Mouse (Mus musculus): ENCODE data around the gene Yars2.
"Not testable (repeated sequence)": the region's sequence is repeated elsewhere in the genome, so short reads cannot be mapped to it uniquely, and the experiment has no call there.

Yars2 gene

DNA sequence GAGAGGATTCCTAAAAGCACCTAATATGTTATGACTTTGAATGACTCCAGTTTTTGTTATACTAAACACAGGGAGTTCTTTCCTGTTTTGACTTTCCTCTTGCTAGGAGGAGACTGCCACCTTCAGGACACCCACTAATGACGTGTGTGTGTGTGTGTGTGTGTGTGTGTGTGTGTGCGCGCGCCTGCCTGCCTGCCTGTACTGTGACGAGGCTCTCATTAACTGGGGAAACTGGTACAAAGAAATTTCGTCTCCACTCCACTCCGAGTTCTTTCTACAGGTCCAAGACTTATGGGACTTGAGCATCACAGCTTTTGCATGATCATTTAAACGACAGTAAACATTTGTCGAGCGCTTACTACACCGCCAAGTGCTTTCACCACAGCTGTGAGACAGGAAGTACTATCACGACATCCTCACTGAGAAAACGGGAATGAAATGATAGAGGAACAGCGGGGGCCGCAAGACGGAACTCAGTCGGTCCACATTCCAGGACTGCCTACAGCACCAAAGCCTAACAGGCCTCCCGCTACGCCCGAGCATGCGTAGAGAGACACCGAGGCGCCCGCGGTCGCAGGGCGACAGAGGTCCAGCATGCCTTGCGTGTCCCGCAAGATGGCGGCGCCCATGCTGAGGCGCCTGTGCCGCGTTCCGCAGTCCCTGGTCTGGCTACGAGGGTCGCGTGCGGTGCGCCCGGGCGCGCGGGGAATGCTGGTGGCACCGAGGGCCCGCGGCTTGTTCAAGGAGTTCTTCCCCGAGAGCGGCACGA is at the start of gene Yars2:
Gene Yars2 (plus strand): TSS at position 597 of the 769 bp plus-strand sequence.
- peak; percentile 92 for DNase-seq

DNA sequence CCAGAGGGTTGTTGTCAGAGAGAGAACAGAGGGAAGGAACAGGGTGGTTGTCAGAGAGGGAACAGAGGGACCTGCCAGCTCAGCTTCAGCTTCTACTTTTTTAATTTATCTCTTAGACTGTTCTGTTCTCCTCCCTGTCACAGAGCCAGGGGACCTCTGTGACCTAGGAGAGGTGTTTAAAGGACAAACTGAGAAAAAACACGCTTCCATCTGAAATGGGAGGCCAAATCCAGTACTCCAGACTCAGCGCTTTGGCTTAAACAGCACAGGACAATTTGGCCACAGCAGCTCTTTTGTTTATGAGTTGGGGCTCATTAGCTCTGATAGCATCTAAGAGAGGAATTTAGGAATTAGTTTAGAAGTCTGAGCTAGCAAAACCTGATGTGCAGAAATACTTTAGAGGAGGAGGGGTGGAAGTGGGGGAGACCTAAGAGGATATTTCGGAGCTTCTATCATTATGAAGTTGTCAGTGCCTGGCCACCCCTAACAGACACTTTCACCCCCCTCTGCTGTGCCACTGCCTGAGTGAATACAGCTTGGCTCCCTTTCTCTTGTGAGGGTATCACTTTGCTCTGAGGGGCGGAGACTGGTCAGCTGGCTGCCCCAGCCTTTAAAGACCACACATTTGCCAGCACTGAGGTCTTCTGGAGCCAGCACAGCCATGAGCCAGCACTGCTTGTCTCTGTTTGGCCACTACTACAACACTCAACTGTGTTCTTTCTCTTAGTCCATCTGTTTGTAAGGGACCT is 49.3 kb upstream of the Yars2 start:
- DNase-seq = no peak

DNA sequence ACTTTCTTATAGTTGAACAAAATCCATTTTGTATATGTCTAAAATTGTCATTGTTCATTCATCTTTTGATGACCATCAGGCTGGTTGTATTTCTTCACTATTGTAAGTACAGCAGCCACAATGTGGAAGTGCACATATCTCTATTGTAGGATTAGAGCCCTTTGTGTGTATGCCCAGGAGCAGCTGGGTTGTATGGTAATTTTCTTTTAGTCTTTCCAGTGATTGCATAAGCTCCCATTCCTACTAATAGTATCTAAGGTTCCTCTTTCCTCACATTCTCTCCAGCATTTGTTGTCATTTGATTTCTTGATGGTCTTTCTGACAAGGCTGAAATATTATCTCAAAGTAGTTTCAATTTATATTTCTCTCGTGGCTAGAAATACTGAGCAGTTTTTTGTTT is 47.5 kb upstream of the Yars2 start:
- DNase-seq = no peak

DNA sequence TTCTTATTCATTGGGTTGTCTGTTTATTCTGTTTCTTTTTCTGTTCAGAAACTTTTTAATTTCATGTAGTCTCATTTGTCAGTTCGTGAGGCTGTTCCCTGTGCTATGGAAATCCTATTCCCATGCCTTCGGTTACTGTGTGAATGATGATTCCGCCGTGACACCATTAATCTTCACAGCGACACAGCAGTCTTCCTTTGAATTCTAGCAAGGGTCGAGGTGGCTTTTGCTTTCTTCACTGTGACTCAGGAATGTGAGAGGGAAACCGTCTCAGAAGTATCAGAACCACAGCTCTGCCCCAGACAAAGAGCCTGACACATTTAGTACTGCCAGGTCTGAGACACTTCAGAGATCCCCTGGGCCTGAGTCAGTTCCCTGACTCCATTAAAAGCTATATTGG is 46.9 kb upstream of the Yars2 start:
- DNase-seq = no peak

DNA sequence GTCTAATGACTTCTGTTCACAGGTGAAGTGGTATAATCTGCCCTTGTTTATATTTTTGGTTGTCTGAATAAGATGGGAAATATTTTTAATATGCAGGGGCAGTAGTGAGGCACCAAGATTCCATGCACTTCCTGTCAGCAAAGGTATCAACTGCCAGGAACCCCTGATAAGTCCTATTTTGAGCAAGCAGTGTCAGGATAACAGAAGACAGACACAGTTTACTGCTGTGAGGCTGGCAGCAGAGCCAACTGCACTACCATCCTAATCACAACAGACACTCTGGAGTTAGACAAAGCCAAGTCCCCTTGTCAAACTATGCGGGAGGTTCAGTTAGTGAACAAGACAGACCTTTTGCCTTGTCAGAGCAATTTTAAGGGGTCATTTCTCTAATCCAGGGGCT is 46.1 kb upstream of the Yars2 start:
- no peak for DNase-seq

DNA sequence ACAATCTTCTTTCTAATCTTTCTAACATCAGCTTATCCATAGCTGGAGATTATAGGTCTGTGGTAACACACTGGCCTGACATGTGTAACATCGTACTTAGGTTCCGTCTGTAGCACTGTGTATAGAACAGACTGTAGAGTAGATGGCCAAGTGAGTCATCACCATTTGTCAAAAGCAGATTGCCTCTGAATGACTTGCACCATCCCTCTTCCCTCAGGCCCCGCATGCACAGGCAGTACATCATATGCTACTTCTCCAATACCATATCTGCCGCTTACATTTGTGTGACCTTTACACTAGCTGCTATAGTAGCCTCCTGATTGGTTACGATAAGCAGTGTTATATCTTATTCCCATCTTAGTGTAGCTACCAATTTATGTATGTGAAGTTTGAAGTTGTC is 41.9 kb upstream of the Yars2 start:
- DNase-seq = no peak

DNA sequence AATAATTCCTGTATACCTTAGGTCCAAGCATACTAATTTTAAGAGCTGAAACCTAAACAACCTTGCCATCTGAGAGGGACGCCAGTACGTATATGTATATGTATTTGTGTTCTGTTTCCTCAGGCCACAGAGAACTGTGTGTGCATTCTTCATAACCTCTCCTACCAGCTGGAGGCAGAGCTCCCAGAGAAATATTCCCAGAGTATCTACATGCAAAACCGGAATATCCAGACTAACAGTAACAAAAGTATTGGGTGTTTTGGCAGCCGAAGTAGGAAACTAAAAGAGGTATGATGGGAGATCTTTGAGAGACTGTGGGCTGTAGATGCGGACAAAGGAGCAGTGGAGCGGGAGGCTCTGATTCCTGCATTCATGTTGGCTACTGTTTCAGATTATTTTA is 41.3 kb upstream of the Yars2 start:
- DNase-seq = no peak

DNA sequence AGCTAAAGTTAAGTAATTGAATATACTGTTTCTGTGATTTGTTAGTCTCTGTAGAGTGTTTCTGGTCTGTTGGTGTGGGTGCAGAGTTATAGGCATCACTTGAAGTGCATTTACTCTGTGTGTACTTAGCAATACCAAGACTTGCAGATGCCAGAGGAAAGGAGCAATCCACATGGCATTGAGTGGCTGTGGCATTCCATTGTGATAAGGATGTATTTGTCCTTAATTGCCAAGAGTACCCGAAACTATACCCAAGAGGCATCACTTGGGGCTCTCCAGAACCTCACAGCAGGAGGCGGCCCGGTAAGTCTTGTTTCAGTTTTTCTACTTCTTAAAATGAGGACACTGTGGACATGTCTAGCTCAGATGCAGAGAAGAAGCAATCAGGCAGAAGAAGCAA is 40.3 kb upstream of the Yars2 start:
- DNase-seq = no peak

DNA sequence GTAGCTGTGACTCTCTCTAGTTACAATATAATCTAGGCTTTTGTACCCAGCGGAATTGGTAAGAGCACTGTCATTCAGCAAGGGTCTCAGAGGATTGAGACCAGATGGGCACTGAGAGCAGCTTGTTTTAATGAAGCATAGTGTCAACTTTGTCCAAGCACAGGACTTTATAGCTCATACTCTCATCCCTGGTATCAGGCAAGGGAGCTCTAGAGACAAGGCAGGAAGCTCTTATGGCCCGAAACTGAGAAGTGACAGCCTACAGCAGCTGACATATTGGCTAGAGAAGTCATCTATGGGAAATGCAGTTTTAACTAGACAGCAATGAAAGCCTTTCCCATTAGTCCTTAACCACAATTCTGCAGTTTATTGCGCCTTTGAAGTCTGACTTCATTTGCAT is 29.8 kb upstream of the Yars2 start:
- DNase-seq = no peak

DNA sequence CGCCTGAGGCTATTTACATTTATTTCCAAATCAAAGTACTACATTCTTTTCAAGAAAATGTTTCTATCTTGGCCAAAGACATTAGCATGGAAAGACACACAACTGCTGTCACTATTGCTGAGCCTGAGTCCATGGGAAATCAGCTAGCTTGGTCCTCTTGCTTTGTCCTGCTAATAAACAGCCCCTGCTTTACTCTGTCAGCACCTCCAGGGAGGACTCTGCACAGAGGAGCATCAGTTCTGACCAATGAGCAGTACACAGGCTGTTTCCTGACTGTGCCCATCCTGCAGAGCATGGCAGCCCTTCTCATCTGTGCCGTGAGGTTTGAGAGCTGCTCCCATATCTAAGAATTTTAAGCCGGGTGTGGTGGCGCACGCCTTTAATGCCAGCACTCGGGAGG is 29.0 kb upstream of the Yars2 start:
- no peak for DNase-seq

DNA sequence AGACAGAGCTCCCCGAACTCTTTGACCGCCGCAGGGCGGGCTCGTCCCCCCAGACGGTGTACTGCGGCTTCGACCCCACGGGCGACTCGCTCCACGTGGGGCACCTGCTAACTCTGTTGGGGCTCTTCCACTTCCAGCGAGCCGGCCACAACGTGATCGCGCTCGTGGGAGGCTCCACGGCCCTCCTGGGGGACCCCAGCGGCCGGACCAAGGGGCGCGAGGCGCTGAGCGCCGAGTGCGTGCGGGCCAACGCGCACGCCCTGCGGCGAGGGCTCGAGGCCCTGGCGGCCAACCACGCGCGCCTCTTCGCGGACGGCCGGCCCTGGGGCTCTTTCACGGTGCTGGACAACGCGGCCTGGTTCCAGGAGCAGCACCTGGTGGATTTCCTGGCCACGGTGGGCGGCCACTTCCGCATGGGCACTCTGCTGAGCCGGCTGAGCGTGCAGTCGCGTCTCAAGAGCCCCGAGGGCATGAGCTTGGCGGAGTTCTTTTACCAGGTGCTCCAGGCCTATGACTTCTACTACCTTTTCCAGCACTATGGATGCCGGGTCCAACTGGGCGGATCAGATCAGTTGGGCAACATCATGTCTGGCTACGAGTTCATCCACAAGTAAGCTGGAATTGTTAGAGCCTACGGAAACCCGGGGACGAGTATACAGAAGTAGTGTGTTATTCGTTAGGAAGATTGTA is 518 bp downstream of the Yars2 start:
- DNase-seq = peak; percentile 45

DNA sequence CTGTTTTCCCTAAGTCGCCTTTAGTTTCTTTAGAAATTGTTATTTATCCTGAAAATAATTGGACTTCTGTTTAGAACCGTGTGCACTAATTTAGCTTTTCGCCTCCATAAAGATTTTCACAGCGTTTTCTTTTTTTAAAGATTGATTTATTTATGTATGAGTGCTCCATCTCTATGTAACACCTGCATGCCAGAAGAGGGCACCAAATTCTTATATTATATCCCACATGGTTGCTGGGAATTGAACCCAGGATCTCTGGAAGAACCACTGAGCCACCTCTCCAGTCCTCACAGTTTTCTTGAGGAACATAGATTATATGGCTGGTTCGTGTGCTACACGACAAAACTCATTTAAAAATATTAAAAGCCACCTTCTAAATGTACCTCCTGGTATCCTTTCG is 1.1 kb downstream of the Yars2 start:
- DNase-seq = no peak

DNA sequence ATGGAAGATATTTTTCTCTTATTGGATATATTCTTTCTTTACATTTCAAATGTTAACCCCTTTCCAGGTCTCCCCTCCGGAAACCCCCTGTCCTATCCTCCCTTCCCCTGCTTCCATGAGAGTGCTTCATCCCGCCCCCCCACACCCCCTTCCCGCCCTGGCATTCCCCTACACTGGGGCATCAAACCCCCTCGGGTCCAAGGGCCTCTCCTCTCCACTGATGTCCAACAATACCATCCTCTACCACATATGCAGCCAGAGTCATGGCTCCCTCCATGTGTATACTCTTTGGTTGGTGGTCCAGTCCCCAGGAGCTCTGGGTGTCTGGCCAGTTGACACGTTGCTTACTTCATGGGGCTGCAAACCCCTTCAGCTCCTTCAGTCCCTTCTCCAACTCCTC is 8.6 kb downstream of the Yars2 start:
- DNase-seq = no peak

DNA sequence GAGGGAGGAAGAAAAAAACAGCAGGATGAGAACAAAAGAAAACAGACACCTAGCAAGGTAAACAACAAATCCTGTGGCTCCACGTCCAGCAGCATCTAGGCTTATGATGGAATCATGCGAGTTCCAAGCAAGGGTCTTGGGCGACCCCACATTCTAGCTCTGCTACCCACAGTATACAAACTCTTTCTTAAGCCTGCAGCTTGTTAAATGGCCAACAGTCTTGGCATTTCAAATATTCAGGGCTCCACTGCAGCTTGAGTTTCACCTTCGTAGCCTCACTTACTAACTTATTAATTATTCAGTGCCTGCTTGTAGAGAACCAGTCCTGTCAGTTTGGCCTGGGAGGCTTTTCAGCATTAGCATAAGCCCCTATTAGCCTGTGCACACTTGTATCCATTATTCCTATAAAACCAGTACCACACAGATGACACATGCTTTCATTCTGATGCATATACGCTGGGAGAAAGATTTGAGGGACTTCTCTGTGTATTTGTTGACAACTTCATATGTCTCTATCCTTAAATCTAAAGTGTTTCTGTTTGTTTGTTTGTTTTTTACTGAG is 23.1 kb downstream of the Yars2 start:
- no peak for DNase-seq

DNA sequence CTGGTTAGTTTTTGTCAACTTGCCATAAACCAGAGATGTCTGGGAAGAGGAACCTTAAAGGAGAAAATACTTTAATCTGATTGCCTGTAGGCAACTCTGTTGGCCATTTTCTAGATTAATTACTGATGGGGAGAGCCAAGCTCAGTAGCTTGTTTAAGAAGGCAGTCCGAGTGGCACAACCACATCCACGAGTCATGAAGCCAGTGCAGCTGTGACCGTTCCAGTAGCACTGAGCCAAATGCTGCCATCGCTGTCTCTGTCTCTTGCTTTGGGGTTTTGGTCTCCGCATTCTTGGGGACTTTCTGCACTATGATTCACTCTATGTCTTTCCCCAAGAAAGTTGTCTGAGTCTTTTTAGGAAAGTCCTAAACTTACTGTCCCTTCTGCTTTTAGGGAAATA is 43.7 kb downstream of the Yars2 start:
- no peak for DNase-seq

DNA sequence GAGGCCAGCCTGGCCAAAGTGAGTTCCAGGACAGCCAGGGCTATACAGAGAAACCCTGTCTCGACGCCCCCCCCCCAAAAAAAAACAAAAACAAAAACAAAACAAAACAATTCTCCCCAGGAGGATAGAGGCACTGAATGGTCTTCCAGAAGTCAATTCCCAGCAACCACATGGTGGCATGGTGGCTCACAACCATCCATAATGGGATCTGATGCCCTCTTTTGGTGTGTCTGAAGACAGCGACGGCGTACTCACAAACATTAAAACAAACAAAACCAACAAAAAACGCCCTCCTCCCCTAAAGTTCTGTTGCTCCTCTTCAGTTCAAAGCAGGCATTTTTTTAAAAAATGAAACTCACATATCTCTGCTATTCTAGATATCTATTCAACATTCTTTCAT is 55.1 kb downstream of the Yars2 start:
- no peak for DNase-seq

DNA sequence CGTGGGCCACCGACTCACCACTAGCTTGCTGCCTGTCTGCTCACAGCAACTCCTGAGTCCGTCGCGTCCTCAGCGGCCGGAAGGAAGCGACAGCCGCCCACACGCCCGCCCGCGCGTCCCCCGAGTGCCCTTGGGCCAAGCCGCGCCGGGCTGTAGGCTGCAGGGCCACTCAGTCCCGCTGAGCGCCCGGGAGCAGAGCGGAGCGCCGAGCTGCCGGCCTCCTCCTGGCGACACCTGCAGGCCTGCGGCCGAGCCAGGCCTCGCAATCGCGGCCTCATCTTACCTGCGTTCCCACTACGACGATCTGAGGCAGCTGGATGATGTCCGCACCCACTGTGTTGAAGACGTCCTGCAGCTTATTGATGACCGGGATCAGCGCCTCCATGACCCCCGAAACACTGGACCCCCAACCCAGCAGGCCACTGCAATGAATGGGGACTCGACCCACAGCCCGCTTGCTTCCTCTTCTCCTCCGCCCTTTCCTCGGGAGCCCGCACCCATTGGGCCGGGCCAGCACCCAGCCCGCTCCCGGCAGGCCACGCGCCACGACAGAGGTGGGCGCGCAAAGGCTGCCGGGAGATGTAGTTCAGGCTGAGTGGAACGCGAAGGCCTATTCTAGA is 55.8 kb downstream of the Yars2 start, which contains the start of gene Dnm1l:
Gene Dnm1l (minus strand): TSS at position 479 of the 620 bp plus-strand sequence.
- DNase-seq = peak; percentile 90

DNA sequence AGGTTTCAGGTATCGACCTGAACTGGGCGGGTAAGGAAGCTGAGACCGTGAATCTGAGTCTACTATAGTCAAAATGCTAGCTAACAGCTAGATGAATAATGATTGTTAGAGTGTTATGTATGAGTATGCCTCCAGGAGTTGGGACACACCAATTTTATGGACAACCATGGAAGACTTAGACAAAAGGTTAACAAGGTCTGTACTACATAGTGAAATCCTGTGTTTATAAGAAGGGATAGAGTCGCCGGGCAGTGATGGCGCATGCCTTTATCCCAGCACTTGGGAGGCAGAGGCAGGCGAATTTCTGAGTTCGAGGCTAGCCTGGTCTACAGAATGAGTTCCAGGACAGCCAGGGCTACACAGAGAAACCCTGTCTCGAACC is 56.3 kb downstream of the Yars2 start:
- not testable (repeated sequence) for DNase-seq
